Mouse (Mus musculus): ENCODE measurements around the gene Slc29a4.

Gene Slc29a4

DNA sequence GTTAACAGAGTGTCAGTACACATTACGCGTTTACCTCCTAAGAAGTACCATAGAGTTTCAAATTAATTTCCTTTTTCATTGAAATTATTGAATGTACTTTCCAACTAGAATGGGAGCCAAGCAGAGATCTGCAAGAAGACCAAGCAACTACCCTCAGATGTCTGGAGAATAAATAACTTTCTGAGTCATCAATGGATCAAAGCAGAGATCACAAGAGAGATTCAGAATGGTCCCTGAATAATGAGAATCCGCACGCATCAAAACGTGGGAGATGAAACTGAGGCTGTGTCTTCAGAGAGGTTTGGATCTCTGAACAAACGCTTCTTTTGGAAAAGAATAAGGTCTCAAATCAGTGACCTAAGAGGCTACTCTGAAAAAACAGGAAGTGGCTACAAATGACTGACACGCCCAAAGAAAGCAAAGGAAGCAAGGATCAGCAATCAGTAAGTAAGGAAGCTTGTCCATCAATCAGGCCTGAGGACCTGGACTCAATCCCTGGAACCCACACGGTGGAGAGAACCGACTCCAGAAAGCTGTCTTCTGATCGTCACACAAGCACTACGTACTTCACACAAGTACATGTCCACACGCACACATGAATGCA lies 54.8 kb downstream of the Slc29a4 start:
- no peak for DNase-seq (ENCODE audit: low spot score)

- no peak for DNase-seq (ENCODE audit: low spot score)
These were observed 57.9 kb downstream of the Slc29a4 start for GRCm38 (mm10) chr5:142750173-142750572.

DNA sequence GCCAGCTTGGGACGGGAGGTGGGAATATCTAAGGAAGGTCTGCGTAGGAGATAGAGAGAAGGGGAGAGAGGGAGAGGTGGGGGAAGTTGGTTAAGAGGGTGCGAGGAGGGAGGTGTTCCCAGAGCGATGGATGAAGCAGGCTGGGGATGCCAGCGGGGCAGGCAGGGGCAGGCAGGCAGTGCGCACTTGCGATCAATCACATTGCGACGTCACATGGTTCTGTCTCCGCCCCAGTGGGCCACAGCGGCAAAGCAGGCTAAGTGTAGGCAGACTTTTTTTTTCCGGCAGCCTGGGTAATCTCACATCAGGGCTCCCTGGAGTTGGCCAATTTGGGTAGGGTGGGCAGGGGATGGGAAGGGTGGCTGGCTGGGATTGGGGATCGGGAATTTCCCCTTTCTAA lies 59.9 kb downstream of the Slc29a4 start:
- no peak for DNase-seq (ENCODE audit: low spot score)

DNA sequence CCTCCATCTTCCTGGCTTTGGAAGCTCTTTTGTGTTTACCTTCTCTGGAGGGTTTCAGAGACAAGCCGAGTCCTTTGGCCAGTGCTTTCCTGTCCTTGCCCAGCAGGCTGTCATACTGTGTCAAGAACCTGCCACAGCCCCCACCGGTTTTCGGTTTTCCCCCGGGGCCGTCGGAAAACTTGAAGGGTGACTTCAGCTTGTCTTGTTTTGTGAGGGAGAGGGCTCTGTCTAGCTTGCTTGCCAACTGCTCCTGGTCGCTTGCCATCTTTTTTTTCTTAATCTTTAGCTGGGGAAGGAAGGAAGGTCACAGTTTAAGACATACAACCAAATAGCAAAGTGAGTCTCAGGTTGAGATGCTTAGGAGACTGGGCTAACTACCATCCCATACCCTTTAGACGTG lies 67.5 kb downstream of the Slc29a4 start:
- no peak for DNase-seq (ENCODE audit: low spot score)

DNA sequence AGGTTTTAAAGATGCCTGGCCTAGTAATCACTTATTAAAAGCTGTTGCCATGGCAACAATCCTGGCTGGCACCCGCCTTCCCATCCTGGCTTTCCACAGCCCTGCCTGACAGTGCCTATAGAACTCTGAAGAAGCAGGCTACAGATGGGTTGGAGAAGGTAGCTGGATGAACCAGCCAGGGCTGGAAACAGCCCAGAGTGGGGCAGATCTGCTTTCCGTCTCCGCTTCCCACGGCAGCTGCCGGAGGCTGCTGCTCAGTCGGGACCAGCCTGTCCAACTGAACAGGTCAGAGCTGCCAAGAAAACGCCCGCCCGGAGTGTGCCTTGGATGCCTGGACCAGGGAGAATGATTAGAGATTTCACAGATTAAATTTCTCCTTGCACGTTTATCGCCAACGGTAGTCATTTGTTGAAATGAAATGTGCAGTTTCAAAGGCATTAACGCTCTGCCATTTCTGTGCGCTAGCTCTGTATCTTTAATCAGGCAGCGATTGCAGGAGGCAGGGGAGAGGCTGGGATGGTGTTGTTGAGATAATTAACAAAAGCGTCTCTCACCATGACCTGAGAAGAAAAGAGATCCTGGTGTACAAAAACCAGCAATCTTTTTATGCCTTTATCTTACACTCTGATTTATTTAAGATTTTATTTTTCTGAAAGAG lies 69.1 kb downstream of the Slc29a4 start:
- DNase-seq (ENCODE audit: low spot score), result no peak

DNA sequence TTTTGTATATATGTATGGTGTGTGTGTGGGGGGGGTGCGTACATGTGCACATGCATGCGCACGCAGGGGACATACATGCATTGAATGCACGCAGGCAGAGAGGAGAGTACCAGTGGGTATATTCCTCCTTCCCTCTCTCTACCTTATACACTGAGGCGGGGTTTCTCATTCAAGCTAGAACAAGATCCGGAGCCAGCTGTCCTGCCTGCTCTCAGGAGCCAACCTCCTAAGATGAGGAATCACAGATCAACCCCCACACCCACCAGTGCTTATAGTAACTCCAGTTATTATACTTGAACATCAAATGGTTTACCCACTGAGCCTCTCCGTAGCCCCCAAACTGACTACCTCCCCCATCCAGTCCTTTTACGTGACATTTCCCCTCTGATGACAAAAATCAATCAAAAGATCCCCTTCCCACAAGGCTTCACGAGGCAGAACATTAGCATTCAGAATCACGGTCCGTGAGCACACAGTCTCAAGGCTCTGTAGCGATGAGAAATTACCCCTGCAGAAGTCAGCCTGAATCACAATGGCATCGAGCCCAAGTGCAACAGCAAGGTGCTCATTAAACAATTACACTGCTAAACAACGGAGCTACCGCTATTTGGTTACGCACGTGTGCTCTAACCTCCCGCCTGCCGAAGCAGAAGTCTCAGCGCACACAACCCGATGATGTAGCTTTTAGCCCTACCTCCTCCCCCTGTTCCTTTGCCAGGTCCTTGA lies 69.9 kb downstream of the Slc29a4 start:
- no peak for DNase-seq (ENCODE audit: low spot score)

GRCm38 (mm10) chr5:142764306-142764705 lies 72.0 kb downstream of the Slc29a4 start:
- DNase-seq (ENCODE audit: low spot score), result no peak

DNA sequence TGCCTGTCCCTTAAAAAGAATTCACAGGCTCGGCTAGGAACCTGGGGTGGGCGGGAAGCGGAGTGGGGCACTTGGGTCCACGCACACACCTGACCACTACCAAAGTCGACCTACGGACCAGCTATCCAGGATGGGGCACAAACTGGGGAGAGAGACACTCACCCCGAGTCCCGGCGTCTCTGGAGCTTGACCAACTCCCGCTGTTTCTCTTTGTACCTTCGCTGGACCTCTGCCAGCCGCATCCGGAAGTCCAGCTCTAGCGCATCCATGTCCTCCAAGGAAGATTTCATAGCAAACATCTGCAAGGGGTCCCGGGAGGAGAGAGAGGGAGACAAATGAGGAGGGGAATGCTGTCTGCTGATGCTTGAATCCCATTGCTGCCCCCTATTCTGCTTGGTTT lies 72.6 kb downstream of the Slc29a4 start:
- DNase-seq (ENCODE audit: low spot score), result no peak

DNA sequence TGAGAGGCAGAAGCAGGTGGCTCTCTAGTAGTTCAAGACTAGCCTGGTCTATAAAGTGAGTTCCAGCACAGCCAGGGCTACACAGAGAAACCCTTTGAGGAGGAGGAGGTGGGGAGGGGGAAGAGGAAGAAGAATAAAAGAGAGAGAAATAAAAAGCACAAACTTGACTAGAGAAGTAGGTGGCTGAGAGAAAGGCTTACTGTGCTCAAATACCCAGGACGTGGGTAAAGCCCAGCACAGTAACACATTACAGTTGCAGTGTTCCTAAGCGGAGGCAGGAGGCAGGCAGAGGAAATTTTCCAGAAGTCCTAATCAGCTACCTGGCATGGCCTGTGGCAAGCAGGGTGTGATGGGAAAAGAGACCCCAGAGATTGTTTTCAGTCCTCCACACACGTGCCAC lies 74.4 kb downstream of the Slc29a4 start:
- no peak for DNase-seq (ENCODE audit: low spot score)

- peak; percentile 76 for DNase-seq (ENCODE audit: low spot score)
These were observed 75.6 kb downstream of the Slc29a4 start for GRCm38 (mm10) chr5:142767937-142768336.

GRCm38 (mm10) chr5:142768352-142769267 lies 76.3 kb downstream of the Slc29a4 start:
- peak; percentile 46 for DNase-seq (ENCODE audit: low spot score)

DNA sequence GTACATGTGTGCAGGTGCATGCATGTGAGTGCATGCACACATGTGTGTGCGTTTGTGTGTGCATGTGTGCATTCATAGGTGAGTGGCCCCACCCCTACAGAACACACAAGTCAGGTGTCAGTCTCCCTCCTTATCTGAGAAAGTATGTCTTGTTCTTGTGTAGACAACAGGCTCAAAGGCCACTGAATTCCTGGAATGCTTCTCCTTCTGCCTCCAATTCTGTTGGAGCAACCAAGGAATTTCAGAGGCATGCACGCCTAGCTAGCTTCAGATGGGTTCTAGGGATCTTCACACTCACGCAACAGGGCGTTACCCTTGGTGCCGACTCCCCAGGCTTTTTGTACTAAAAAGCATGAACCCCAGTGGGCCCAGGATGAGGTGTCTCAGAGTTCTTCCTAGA lies 77.3 kb downstream of the Slc29a4 start:
- DNase-seq (ENCODE audit: low spot score), result no peak

DNA sequence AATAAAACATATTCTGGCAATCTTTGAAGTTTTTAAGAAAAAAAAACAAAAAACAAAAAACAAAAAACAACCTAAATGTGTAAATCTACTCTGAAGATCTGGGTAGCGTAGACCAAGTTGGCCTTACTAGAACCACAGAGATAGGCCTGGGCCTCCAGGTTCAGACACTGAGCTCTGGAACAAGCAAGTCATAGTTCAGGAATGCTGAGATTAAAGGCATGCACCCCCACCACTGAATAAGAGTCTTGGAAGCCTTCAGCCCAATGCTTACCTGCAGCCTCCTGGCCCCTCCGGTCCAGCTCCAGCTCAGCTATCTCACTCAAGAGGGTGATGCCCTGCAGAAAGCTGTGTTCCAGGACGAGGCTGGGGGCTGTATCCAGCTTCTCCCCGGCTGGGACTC lies 78.7 kb downstream of the Slc29a4 start:
- no peak for DNase-seq (ENCODE audit: low spot score)

DNA sequence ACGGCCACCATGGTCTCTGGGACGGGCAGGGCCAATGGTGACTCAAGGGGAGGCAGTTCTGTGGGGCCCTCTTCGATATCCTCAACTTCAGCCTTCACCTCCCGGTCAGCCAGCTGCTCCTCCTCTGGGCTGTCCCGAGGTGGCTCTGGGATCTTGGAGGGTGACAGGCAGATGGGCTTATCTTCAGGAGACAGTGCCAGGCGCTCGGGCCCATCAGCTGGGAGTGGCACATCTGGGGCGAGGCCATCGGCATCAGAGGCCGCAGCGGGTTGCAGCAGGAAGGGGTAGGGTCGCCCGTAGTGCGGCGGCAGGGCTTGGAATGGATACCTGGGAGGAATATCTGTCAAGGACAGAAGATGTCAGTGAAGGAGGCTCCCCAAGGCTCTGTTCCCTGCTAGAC lies 79.7 kb downstream of the Slc29a4 start:
- DNase-seq (ENCODE audit: low spot score), result no peak

Measured in urinary bladder, postnatal 14 days (tissue).